Mouse (Mus musculus): Measurements from ENCODE around the gene Dlg1.

The Dlg1 gene

DNA sequence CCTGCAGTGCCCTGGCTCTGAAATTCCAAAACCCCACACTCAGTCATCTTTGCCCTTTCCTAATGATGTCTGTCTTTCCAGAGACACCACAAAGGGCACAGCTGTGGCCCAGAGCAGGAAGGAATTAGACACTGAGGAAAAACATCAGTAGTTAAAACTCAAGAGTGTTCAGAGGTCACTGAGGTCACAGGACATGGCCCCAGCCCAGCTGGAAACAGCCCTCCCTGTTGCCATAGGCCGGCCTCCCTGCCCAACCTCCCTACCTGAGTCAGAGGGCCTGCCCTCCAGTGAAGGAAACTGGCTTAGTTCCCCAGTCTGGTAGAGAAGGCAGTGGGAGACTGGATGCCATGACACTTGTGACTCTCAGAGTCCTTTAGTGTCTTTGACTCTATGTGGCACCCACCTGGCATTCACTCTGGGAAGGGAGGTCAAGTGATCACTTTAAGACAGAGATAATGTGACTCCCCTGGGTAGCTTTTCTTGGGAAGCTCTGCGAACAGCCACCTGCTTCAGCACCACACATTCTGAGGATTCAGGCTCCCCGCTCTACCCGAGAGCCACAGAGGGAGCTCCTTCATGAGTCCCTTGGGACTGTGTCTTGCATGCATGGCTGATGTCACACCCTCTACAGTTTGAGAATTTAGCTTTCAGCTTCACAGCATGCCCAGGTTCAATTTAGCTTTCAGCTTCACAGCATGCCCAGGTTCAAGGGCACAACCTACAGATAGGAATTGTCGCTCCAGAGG, 230.3 kb downstream of the Dlg1 start:
- in situ Hi-C loops (cut with MboI; ENCODE audit: unreplicated experiment in 2 of 2) = no loop called here

DNA sequence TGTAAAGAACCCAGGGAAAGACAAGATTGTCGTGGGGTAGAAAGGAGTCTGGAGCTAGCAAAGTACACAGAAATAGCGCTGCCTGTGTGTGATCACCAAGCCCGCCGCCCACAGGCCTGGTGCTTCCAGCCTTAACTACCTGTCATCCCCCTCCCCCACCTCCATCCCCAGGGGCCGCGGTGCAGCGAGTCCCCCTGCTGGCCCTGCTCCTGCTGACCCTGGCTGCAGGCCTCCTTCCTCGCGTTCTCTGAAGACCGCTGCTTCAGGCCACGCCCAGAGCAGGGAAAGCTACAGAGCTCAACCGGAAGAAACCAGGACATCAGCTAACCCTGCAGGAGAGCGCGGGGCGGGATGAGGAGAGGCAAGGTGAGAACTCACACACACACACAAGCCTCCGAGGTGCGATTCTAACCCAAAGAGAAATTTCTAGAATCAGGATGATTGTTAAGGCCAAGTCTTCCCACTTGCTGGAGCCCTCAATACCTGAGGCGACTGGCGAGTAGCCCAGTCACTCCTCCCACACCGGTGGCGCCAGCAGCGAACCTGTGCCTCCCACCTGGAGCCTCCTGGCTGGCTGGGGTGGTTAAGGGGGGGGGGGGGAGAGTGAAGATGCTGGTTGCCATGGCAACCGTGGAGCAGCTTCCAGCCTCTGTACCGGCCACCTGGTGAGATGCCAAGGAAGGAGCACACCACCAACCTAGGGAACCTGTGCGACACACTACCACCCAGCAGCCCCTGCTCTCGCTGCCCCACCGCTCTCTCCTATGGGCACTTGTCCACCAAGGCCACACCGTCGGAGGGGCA, 233.9 kb downstream of the Dlg1 start:
- in situ Hi-C loops (cut with MboI; ENCODE audit: unreplicated experiment in 2 of 2) = no loop called here

DNA sequence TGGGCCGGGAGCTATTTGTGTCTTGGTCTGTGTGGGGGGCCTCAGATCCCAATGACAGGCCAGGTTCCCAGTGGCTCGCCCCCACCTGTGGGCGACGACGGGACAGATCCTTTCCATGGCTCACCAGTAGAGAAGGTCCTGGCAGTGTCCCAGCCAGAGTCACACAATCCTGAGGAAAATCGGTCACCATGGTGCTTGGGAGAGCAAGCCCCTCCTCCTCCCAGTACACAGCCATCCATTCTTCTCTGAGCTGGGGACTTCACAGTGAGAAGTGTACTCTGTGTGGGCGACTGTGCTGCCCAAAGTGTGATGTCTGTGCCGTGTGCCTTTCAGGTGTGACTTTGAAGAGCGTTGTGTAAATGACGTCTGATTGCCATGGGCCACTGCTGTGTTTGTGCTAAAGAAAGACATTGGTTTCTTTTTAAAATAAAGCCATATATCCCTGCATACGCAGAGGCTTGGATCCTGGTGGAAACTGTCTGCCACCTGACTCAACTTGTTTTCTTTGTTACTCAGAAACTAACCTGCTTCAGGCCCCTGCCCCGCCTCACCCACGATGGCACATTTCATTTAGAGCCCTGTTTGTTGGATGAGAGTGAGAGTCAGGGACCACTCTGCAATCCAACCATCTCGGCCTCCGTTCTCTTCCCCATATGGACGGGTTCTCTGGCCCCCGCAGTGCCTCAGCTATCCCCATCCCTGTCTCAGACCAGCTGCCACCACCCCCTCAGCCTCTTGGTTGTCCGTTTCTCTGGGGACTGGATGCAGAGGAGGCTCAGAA, 235.5 kb downstream of the Dlg1 start:
- in situ Hi-C loops (cut with MboI; ENCODE audit: unreplicated experiment in 2 of 2) = no loop called here

DNA sequence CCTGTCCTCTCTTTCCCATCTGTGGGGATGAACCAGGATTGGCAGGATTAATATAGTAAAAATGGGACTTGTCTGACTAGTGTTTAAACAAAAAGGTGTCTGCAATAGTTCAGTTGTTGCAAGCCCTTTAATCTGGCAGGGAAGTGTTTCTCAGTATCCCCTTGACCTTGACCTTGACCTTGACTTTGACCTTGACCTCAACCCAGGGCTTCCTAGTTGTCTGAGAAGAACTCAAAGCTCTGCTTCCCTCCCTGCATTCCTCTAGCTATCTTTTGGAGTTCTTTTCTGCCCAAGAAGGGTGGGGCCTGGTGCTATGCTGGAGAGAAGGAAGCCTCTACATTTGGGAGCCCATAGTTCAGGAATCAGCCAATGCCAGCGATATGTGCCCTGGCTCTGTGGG, 238.6 kb downstream of the Dlg1 start:
- in situ Hi-C loops (cut with MboI; ENCODE audit: unreplicated experiment in 2 of 2) = no loop called here

DNA sequence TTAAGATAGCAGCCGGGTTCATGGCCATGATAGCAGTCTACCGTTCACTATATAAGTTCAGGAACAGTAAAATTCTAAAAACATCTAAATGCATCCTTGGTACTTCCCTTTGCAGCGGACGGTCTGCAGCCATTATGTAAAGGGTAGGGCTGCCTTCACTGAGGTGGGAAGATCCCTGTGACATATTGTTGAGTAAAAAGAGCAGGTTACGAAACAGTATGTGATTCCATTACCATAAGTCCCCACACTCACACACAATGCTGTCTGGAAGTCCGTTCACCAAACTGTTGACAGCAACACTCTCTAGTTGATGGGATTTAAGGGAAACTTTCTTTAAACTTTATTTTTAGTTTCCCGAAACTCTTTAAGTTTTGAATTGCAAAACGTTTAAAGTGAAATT, 240.0 kb downstream of the Dlg1 start:
- in situ Hi-C loops (cut with MboI; ENCODE audit: unreplicated experiment in 2 of 2) = no loop called here

DNA sequence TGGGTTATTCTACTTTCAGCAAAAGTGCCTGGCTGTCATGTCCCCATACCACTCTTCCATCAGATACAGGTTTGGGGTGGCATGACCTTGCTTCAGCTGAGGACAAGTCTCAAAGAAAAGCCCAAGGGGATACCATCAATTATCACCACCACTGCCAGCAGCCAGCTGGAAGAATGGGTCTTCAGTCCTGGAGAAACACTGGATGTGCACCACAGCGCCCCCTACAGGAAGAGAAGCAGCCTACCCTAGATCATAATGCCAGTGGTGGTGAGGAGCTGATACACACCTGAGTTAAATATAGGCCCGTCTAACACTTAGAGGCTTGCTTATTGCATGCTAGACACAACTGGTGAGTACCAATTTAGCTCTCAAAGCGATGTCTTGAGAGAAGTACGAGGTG, 242.1 kb downstream of the Dlg1 start:
- in situ Hi-C loops (cut with MboI; ENCODE audit: unreplicated experiment in 2 of 2) = no loop called here

DNA sequence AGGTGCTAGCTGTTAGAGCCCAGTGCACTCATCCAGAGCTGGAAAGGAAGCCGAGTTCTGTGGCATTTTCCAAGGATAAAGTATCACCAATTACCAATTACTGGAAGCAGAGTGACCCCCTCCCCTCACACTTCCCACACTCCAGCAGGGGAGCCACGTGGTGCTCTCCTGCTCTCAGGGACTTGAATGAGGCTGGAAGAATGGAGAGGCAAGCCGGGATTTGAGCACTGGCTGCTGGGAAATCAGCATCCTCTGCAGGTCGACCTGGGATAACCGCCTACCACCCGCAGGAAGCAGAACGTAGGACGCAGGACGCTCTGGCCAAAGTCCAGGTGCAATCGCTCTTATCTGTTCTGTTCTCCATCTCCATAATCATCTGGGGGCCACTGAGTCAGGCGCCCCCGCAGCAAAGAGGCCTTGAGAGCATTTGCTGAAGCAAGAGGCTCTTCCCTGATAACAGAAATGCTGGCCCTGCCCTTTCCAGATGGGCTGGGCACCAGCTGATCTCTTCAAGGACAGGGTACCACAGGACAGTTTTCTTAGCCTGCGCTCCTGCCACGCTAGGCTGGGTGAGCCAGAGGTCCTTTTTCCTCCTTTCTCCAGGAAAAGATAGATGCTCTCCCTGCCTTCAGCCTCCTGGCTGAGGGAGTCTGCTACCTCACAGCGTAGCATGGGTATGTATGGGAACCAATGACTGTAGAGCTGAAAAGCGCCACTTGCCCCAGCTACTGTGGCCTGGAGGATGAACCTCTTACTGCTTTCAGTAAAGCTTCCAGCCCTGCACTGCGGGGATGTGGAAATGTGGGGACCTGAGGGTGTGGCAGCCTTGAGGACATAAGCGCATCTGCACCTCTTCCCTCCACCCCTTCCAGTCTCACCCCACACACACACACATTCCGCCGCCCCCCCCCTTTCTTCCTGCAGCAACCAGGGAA, 242.9 kb downstream of the Dlg1 start:
- in situ Hi-C loops (cut with MboI; ENCODE audit: unreplicated experiment in 2 of 2) = no loop called here

DNA sequence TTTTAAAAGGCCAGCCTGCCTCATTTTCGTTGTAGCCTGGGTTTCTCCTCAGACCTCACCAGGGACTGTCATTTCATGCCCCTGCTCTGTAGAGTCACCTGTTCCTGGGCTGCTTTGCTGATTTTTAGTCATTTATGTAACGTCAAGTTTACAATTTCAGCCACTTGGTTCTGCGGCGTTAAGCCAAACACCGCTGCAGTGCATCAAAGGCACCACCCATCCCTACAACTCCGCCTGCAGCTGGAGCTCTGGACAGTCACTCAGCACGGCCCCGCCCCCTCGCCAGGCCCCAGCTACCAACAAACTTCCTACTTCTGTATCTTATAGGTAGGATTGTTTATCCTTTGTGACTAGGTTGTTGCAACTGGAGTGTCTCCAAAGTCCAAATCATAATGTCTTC, 243.7 kb downstream of the Dlg1 start:
- in situ Hi-C loops (cut with MboI; ENCODE audit: unreplicated experiment in 2 of 2) = no loop called here

DNA sequence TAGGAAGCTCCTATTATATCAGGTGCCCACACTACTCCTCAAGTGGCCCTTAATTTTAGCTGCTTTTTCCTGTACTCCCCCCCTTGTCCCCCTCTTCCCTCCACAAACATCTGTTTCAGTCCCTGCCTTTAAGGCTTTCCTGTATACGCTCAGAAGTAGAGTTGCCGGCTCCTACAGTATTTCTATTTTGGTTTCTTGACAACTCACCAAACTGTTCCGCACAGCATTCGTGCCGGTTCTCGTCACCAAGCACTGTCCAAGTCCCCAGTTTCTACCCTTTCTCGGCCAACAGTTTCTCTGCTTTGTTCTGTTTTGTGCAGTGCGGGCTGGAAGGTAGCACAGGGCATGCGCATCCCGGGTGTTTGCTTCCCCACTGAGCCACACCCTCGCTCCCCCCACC, 245.7 kb downstream of the Dlg1 start:
- in situ Hi-C loops (cut with MboI; ENCODE audit: unreplicated experiment in 2 of 2) = no loop called here

DNA sequence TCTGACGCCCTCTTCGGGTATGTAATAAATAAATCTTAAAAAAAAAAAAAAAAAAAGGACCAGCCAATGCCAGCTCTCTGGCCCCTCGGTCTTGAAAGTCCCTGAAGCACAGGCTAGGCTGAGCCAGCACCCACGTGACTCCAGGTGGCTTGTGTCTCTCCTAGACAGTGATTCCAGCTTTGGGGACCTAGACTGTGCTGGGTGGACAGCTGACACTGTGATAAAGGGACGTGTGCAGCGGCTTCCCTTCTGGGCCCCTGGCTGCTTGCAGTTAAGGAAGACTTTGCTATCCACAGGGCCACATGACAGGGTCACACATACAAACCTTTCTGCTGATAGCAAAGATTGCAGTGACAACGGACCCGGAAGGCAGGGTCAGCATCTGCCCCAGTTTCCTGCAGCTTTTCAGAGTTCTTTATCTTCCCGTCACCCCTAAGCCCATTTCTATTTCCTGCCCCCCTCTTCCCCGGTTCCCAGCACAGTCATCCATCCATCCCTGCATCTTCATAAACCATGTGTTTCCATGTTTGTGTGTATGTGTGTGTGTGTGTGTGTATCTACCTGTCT, 247.1 kb downstream of the Dlg1 start:
- in situ Hi-C loops (cut with MboI; ENCODE audit: unreplicated experiment in 2 of 2) = no loop called here

DNA sequence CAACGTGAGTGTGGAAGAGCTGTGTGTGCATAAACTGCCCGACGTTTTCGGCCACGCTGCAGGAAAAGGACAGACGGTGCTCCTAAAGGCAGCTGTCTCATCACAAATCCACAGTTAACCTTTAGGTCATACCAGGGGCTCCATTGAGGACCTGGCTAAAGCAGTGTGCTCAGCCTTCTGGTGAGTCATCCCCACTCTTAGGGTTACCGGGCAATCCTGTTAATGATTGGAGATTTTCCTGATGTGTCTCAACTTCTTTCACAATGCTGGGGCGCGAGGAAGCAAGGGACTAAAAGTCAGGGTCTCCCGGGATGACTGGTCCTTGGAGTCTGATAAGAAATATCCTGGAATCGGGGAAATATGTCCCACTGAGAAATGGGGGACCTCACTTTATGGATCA, 254.5 kb downstream of the Dlg1 start:
- in situ Hi-C loops (cut with MboI; ENCODE audit: unreplicated experiment in 2 of 2) = loop anchor here (5.0 kb wide), 3 partner anchors 40 to 460 kb away; partner anchors contain the start of gene Meltf (in 2 of the 2)

DNA sequence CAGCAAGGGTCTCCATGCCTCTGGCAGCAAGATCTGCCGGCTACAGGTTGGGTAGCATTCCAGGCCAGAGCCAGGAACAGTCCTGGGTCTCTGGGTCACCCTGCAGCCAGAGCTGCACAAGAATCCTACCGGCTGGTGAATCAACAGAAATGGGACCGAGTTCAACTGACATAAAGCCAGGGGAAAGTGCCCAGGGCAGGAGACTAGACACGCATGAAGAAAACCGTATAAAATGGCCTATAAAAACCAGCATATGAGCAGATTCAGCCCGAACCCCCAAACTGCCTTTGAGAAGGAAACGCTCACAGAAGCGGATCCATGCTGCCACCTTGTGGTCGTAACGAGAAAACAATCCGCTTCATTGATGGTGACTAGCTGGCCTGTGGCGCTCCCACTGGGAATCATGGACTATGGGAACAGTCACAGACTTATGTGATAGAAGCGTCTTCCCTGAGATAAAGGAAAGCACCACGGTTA, 255.0 kb downstream of the Dlg1 start:
- in situ Hi-C loops (cut with MboI; ENCODE audit: unreplicated experiment in 2 of 2) = loop anchor here (5.0 kb wide), 3 partner anchors 41 to 461 kb away; partner anchors contain the start of gene Meltf (in 2 of the 2)

DNA sequence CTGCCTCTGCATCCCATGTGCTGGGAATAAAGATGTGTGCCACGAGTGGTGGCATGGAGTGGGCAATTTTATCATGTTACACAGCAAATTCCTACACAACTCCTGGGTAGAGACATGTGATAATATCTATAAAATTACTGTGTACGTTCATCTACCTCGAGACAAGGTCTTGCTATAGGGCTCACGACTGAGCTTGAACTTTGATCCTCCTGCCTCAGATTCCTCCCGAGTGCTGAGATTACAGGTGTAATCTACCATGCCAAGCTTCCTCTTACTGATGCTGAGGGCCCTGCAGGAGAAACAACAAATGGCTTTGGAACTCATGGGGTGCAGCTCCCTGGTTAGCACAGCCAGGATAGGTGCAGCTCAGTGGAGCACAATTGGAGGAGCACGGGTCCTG, 261.1 kb downstream of the Dlg1 start:
- in situ Hi-C loops (cut with MboI; ENCODE audit: unreplicated experiment in 2 of 2) = loop anchor here in 1 of 2 experiments (5.0 kb wide), 1 partner anchor 467 kb away; no protein-coding TSS in a partner anchor
